Mouse (Mus musculus) T-cell, adult 2 months (primary cell): ENCODE data around the gene Trpm8.

Source experiments
- DNase-seq: peaks from one replicate; pipeline ENCODE4 v3.0.0; 2022; ENCODE audit warnings: low spot score

Trpm8 gene

GRCm38 (mm10) chr1:88357458-88358090 lies 80.1 kb downstream of the Trpm8 start:
- DNase-seq = peak; percentile 10

GRCm38 (mm10) chr1:88358102-88358654 lies 80.7 kb downstream of the Trpm8 start:
- no peak for DNase-seq

GRCm38 (mm10) chr1:88361085-88361484 lies 83.6 kb downstream of the Trpm8 start:
- no peak for DNase-seq

GRCm38 (mm10) chr1:88366881-88367644 lies 89.6 kb downstream of the Trpm8 start:
- no peak for DNase-seq

- no peak for DNase-seq
Observed at GRCm38 (mm10) chr1:88378446-88378845, 101.0 kb downstream of the Trpm8 start.

- DNase-seq = no peak
Observed at GRCm38 (mm10) chr1:88391632-88392031, 114.2 kb downstream of the Trpm8 start.

GRCm38 (mm10) chr1:88393321-88393720 lies 115.9 kb downstream of the Trpm8 start:
- no peak for DNase-seq

- DNase-seq = no peak
Observed at GRCm38 (mm10) chr1:88403378-88403777, 125.9 kb downstream of the Trpm8 start.

GRCm38 (mm10) chr1:88406078-88406806 lies 128.8 kb downstream of the Trpm8 start:
- DNase-seq = no peak

- no peak for DNase-seq
Observed at GRCm38 (mm10) chr1:88406807-88407198, 129.3 kb downstream of the Trpm8 start, which contains the start of gene Spp2. Gene Spp2, plus strand, starts transcription at chr1:88406961.

GRCm38 (mm10) chr1:88408340-88408739 lies 130.9 kb downstream of the Trpm8 start:
- no peak for DNase-seq

- DNase-seq = no peak
Observed at GRCm38 (mm10) chr1:88412013-88412412, 134.6 kb downstream of the Trpm8 start.

- DNase-seq = no peak
Observed at GRCm38 (mm10) chr1:88418943-88419342, 141.5 kb downstream of the Trpm8 start.

- DNase-seq = no peak
Observed at GRCm38 (mm10) chr1:88422045-88422444, 144.6 kb downstream of the Trpm8 start.

- DNase-seq = no peak
Observed at GRCm38 (mm10) chr1:88422846-88423395, 145.5 kb downstream of the Trpm8 start.

- DNase-seq = peak; percentile 80
Observed at GRCm38 (mm10) chr1:88424602-88425252, 147.3 kb downstream of the Trpm8 start.

- no peak for DNase-seq
Observed at GRCm38 (mm10) chr1:88427987-88428741, 150.7 kb downstream of the Trpm8 start.

- no peak for DNase-seq
Observed at GRCm38 (mm10) chr1:88429413-88429812, 152.0 kb downstream of the Trpm8 start.

GRCm38 (mm10) chr1:88431262-88431661 lies 153.8 kb downstream of the Trpm8 start:
- DNase-seq = no peak

GRCm38 (mm10) chr1:88432601-88433000 lies 155.1 kb downstream of the Trpm8 start:
- no peak for DNase-seq
